Mouse (Mus musculus): ENCODE measurements around the gene Vwa8. TPM values are rescaled to one million over a fixed set of nuclear protein-coding genes. Genes with fewer than 3 reads are reported as not detected.

Gene Vwa8
- polyA plus RNA-seq, 1 experiment = 75.9 TPM

DNA sequence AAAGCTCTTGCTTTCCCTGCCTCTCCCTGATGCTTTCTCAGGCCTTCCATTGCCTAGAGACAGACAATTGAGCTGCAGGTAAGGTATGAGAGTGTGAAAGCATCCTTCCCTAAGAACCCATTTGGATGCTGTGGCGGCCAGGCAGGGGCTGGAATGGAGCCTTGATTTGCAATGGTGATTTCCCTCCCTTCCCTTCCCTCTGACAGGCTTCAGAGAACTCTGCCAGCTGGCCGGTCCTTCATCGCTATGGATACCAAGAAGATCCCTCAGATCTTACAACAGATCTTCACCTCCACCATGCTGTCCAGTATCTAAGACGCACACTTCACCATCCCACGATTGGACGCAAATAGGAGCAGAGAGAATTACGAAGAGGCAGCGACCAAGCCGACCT is 352.0 kb downstream of the Vwa8 start:
- Histone ChIP-seq H3K4me3 (ENCODE audit: insufficient read depth, low read depth, low read length) (no peak overlapping the region), H3K4me1 (ENCODE audit: control insufficient read depth, insufficient read depth, low read length) (peaks cover 21% of the 10 kb centered on the region), H3K27ac (ENCODE audit: insufficient read depth, low read depth, low read length) (peak overlapping the region; percentile 21; the same call in 1 of the 2 replicates)
- WGBS = 76% methylated on average over 9 of the region's 9 CpGs
- TF ChIP-seq POLR2A (IDR thresholded peaks at IDR 0.05; ENCODE audit: insufficient read depth, low read depth, low read length) = no peak
- TF ChIP-seq CTCF (IDR thresholded peaks at IDR 0.05; ENCODE audit: insufficient read depth, low read depth, low read length) = no peak

DNA sequence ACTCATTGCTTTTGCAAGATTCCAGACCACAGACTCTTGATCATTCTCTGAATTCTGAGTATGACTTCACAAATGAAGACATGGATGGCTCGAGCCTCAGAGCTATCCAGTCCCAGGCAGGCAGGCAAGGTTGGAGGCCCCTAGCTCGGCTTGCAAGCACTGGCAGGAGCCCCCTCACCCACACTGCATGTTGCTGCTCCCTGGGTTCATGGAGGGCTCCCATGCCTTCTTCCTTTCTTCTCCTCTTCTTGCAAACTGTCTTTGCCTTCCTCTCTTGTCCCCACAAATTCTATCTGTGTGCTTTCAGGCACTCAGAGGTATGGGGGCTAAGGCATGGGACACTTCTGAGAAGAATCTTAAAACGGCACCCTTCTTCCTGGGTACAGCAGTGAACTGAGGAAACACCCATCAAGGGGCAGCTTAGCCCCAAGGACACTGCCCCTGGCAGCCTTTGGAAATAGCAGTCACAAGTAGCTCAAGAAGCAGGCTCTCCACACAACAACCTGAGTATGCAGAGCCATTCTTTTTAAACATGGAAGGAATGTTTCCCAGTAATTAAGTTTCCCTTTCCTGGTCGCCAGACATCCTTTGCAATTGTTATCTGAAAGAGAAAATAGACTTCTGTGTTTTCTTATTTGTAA is 354.0 kb downstream of the Vwa8 start:
- no peak for TF ChIP-seq POLR2A (IDR thresholded peaks at IDR 0.05; ENCODE audit: insufficient read depth, low read depth, low read length)
- Histone ChIP-seq H3K4me3 (ENCODE audit: insufficient read depth, low read depth, low read length) (no peak overlapping the region), H3K27ac (ENCODE audit: insufficient read depth, low read depth, low read length) (peak overlapping the region; percentile 83), H3K4me1 (ENCODE audit: control insufficient read depth, insufficient read depth, low read length) (peaks cover 25% of the 10 kb centered on the region)
- WGBS = 44% methylated on average over 4 of the region's 4 CpGs

DNA sequence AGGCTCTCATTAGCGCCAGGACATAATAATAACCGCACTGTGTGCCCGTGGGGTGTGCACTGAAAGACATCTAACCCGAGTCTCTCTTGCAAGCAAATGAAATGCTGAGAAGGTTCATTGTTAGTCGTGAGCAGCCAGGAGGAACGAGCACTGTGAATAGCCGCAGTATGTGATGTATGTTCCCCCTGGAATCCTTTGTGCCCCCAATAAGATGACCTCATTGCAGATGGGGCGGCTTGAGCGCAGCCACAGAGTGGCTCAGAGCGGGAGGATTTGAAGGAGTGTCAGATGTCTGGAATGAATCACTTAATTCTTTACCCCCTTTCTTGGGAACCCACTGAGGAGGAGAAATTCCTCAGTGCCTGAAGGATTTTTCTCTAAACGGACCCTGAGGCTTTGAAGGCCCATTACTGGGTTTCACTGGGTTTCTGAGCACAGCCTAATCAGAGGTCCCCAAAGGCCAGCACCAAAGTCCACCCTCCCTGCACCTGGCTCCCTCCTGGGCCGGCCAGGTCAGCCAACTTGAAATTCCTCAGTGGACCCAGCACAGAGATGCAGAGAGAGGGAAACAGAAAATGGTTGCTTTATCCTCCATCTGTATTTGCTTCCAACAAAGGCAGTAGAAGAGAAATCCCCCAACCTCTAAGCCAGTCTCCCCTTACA is 354.8 kb downstream of the Vwa8 start:
- peak overlapping the region; percentile 49 for H3K27ac ChIP-seq (ENCODE audit: insufficient read depth, low read depth, low read length)

DNA sequence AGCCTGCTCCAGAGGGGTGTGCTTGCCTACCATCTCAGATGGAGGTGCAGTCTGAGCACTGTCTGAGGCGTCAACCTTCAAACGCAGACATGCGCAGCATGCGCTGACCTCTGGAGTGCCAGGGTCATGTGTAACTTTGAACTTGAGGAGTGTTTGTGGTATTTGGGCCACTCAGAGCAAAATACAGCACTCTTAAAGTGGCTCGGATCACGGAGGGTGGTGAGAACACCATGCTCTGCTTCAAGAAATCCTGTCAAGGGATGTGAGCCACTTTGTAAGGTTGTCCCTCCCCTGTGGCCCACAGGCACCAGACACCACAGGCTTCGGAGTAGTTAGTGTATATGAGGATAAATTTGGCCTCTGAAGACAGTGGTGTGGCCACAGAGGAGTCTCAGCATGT is 356.0 kb downstream of the Vwa8 start:
- no peak overlapping the region for H3K27ac ChIP-seq (ENCODE audit: insufficient read depth, low read depth, low read length)
- 92% methylated on average over 7 of the region's 7 CpGs for WGBS

More for the DNA sequence above, 354.8 kb downstream of the Vwa8 start:
- TF ChIP-seq CTCF (IDR thresholded peaks at IDR 0.05; ENCODE audit: insufficient read depth, low read depth, low read length) = no peak
- TF ChIP-seq POLR2A (IDR thresholded peaks at IDR 0.05; ENCODE audit: insufficient read depth, low read depth, low read length) = no peak
- Histone ChIP-seq H3K4me3 (ENCODE audit: insufficient read depth, low read depth, low read length) (no peak overlapping the region), H3K4me1 (ENCODE audit: control insufficient read depth, insufficient read depth, low read length) (peaks cover 25% of the 10 kb centered on the region)
- 22% methylated on average over 12 of the region's 12 CpGs for WGBS

DNA sequence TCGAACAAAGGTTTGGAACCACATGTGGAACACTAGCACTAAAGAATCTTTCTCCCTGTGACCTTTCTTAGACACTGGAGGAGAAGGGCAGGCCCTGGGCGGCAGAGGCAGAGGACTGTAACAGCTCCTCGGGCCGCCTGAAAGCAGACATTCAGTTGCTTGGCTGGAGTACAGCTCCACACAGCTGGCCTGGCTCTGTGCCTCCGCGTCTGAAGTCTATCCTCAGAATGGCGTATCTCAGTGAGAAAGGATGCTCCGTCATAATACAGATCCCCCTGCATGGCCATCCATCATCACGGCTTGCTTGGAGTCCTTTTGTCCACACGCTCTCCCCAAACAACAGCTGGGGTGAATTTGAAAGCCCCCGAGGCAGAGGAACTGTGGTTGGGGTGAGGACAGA is 357.4 kb downstream of the Vwa8 start:
- Histone ChIP-seq H3K27ac (ENCODE audit: insufficient read depth, low read depth, low read length) (0 out of 2 replicates have a peak overlapping the region, but pooled peaks have one; percentile 20), H3K4me3 (ENCODE audit: insufficient read depth, low read depth, low read length) (no peak overlapping the region), H3K4me1 (ENCODE audit: control insufficient read depth, insufficient read depth, low read length) (peaks cover 19% of the 10 kb centered on the region)
- WGBS = 50% methylated on average over 11 of the region's 11 CpGs
- no peak for TF ChIP-seq CTCF (IDR thresholded peaks at IDR 0.05; ENCODE audit: insufficient read depth, low read depth, low read length)
- no peak for TF ChIP-seq POLR2A (IDR thresholded peaks at IDR 0.05; ENCODE audit: insufficient read depth, low read depth, low read length)

More for the DNA sequence above, 356.0 kb downstream of the Vwa8 start:
- peaks cover 23% of the 10 kb centered on the region for H3K4me1 ChIP-seq (ENCODE audit: control insufficient read depth, insufficient read depth, low read length)
- no peak overlapping the region for H3K4me3 ChIP-seq (ENCODE audit: insufficient read depth, low read depth, low read length)
- TF ChIP-seq CTCF (IDR thresholded peaks at IDR 0.05; ENCODE audit: insufficient read depth, low read depth, low read length) = no peak
- no peak for TF ChIP-seq POLR2A (IDR thresholded peaks at IDR 0.05; ENCODE audit: insufficient read depth, low read depth, low read length)

DNA sequence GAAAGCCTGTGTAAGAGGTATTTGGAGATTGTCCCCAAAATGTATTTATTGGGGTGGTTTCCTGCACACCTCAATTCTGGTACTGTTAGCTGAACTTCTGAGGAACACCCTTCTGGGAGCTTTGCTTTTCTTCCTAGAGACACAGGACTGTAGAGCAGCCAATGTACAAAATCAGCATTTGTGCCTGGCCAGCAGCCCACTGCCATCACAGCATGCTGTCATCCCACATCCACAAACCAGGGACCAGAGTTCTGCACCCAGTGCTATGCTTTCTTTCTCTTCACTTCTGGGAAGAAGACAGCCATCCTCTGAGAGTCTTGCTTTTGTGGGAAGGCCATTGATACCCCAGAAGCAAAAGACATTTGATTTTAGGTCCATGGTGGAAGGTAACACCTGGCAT is 359.6 kb downstream of the Vwa8 start:
- H3K27ac ChIP-seq (ENCODE audit: insufficient read depth, low read depth, low read length) = no peak overlapping the region
- H3K4me1 ChIP-seq (ENCODE audit: control insufficient read depth, insufficient read depth, low read length) = peaks cover 11% of the 10 kb centered on the region
- no peak overlapping the region for H3K4me3 ChIP-seq (ENCODE audit: insufficient read depth, low read depth, low read length)
- TF ChIP-seq CTCF (IDR thresholded peaks at IDR 0.05; ENCODE audit: insufficient read depth, low read depth, low read length) = no peak
- TF ChIP-seq POLR2A (IDR thresholded peaks at IDR 0.05; ENCODE audit: insufficient read depth, low read depth, low read length) = no peak

DNA sequence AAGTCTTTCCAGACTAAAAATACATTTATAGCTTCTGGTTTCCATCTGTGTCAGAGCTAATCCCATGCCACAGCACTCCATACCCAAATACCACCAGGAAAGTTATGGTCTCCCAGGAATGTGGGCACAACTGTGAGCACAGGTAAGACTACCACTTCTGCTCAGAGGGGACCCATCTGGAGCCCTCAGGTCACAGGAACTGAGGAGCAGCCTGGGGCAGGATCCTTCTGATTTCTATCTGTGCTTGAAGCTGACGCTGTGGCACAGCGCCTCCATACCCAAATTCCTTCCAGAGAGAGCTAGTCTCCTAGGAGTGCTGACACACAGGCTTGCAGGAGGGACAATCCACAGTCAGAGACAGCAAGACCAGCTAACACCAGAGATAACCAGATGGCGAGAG is 361.0 kb downstream of the Vwa8 start:
- Histone ChIP-seq H3K4me3 (ENCODE audit: insufficient read depth, low read depth, low read length) (no peak overlapping the region), H3K4me1 (ENCODE audit: control insufficient read depth, insufficient read depth, low read length) (peaks cover 5% of the 10 kb centered on the region), H3K27ac (ENCODE audit: insufficient read depth, low read depth, low read length) (no peak overlapping the region)
- TF ChIP-seq POLR2A (IDR thresholded peaks at IDR 0.05; ENCODE audit: insufficient read depth, low read depth, low read length) = no peak
- no peak for TF ChIP-seq CTCF (IDR thresholded peaks at IDR 0.05; ENCODE audit: insufficient read depth, low read depth, low read length)
- 95% methylated on average over 3 of the region's 3 CpGs for WGBS

DNA sequence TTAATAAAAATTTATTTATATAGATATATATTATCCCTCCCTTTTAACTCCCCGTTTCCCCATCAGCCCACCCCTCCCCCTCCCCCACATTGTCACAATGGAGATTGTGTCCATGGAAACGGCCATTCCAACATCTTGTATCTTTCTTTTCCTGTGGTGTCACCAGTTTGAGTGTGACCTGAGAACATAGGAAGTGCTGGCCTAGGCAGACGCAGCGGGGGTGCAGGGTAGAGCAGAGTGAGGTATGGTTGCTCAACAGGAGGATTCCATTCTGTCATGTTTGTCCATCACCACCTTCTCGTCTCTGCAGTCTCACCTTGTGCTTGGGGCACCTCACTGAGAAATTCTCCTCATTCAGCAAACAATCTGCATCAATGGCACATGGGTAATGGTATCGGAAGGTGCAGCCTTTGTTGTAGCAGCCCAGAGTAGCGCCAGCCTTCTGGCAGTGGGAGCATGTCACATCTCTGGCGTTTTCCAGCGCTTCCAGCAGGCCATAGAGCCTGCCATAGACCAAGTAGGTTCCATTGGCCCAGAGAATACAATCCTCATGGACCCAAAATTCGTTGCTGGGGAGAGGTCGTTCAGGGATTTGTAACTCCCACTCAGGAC is 363.6 kb downstream of the Vwa8 start:
- WGBS = 87% methylated on average over 11 of the region's 11 CpGs
- no peak overlapping the region for H3K27ac ChIP-seq (ENCODE audit: insufficient read depth, low read depth, low read length)
- no peak for TF ChIP-seq POLR2A (IDR thresholded peaks at IDR 0.05; ENCODE audit: insufficient read depth, low read depth, low read length)
- TF ChIP-seq CTCF (IDR thresholded peaks at IDR 0.05; ENCODE audit: insufficient read depth, low read depth, low read length) = no peak
- H3K4me3 ChIP-seq (ENCODE audit: insufficient read depth, low read depth, low read length) = no peak overlapping the region
- H3K4me1 ChIP-seq (ENCODE audit: control insufficient read depth, insufficient read depth, low read length) = no peaks in the 10 kb centered on the region

DNA sequence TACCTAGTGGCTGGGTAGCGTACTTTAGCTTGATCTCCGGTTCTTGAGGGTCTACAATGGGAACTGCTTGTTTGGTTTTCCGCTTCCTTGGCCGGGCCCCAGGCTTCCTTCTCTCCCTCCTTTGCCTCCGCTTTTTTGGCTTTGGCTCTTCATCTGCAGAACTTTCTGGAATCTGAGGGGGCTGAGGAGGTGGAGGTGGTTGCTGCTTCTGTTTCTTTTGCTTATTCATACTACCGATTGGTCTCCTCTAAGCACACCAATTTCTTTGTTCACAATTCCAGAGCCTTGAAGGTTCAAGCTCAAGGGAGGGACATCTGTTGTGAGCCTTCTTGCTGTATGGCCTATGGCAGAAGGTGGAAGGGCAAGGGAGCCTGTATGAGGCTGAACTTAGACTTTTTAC is 365.3 kb downstream of the Vwa8 start:
- no peaks in the 10 kb centered on the region for H3K4me1 ChIP-seq (ENCODE audit: control insufficient read depth, insufficient read depth, low read length)
- no peak overlapping the region for H3K4me3 ChIP-seq (ENCODE audit: insufficient read depth, low read depth, low read length)
- TF ChIP-seq CTCF (IDR thresholded peaks at IDR 0.05; ENCODE audit: insufficient read depth, low read depth, low read length) (no peak), POLR2A (IDR thresholded peaks at IDR 0.05; ENCODE audit: insufficient read depth, low read depth, low read length) (no peak)
- H3K27ac ChIP-seq (ENCODE audit: insufficient read depth, low read depth, low read length) = no peak overlapping the region
- 86% methylated on average over 6 of the region's 6 CpGs for WGBS

Data from olfactory bulb, adult 2 months (tissue).